ENCODE assay signal across 8 mouse cellular contexts in genomic region chr6:48646995-48647394, GRCm38 (mm10). TPM values are rescaled to one million over a fixed set of nuclear protein-coding genes. Genes with fewer than 3 reads are reported as not detected.
DNase-seq lines count a peak whose midpoint lies in the region; ATAC-seq and TF ChIP-seq lines count a peak whose summit lies in the region.

Gene Gimap8, plus strand, starts transcription at chr6:48647234.

- no peak within 1 kb of the TSS for H3K4me3 ChIP-seq in hindbrain, embryonic 13.5 days
- H3K4me3 ChIP-seq in hindbrain, embryonic 14.5 days (replicated peaks; ENCODE audit: low read length) = no peak within 1 kb of the TSS
- H3K4me3 ChIP-seq in lung, adult 2 months (replicated peaks; ENCODE audit: extremely low read depth, low read depth, low read length) = peak within 1 kb of the TSS; percentile 75

- no peak within 1 kb of the TSS for H3K9ac ChIP-seq in hindbrain, embryonic 13.5 days
- H3K9ac ChIP-seq in hindbrain, embryonic 14.5 days = no peak within 1 kb of the TSS

- no peak within 1 kb of the TSS for H3K27ac ChIP-seq in hindbrain, embryonic 13.5 days
- no peak within 1 kb of the TSS for H3K27ac ChIP-seq in hindbrain, embryonic 14.5 days

- peak; percentile 32; the same call in 1 of the 2 replicates for TF ChIP-seq CTCF in brain, embryonic 14.5 days (IDR thresholded peaks at IDR 0.05; ENCODE audit: borderline replicate concordance, extremely low read depth, insufficient read depth, insufficient read length)
- peak; percentile 80 for TF ChIP-seq CTCF in lung, adult 2 months (IDR thresholded peaks at IDR 0.05; ENCODE audit: insufficient read depth, low read length)

- 42% methylated on average over 3 of the region's 3 CpGs for WGBS in hindbrain, embryonic 13.5 days
- 47% methylated on average over 3 of the region's 3 CpGs for WGBS in hindbrain, embryonic 14.5 days
- WGBS in lung, adult 2 months = 15% methylated on average over 3 of the region's 3 CpGs

- no peaks in the 10 kb centered on the region for H3K27me3 ChIP-seq in hindbrain, embryonic 13.5 days
- no peaks in the 10 kb centered on the region for H3K27me3 ChIP-seq in hindbrain, embryonic 14.5 days (ENCODE audit: control insufficient read depth, insufficient read depth, low read length)

- DNase-seq in hindbrain, embryonic 14.5 days (ENCODE audit: low spot score) = no peak
- peak; percentile 34 for DNase-seq in brain, embryonic 14.5 days (ENCODE audit: low read depth)
- peak; percentile 34 for DNase-seq in lung, adult 2 months
- peak; percentile 65 to 76 for DNase-seq in spleen, postnatal 4 days (ENCODE audit: low spot score in 2 of 2)
- no peak for DNase-seq in layer of hippocampus, postnatal 36 days
- DNase-seq in adipocyte (ENCODE audit: low spot score) = no peak

- no peaks in the 10 kb centered on the region for H3K9me3 ChIP-seq in hindbrain, embryonic 13.5 days
- no peaks in the 10 kb centered on the region for H3K9me3 ChIP-seq in hindbrain, embryonic 14.5 days (ENCODE audit: control insufficient read depth, low read length)

- H3K4me2 ChIP-seq in hindbrain, embryonic 13.5 days = no peak within 1 kb of the TSS
- H3K4me2 ChIP-seq in hindbrain, embryonic 14.5 days (replicated peaks) = no peak within 1 kb of the TSS

- no peaks in the 10 kb centered on the region for H3K4me1 ChIP-seq in hindbrain, embryonic 13.5 days (replicated peaks)
- H3K4me1 ChIP-seq in hindbrain, embryonic 14.5 days (replicated peaks; ENCODE audit: control insufficient read depth, insufficient read depth, low read length) = no peaks in the 10 kb centered on the region
- no peaks in the 10 kb centered on the region for H3K4me1 ChIP-seq in lung, adult 2 months (ENCODE audit: control insufficient read depth, insufficient read depth, low read length)

- no peaks in the 10 kb centered on the region for H3K36me3 ChIP-seq in hindbrain, embryonic 13.5 days
- no peaks in the 10 kb centered on the region for H3K36me3 ChIP-seq in hindbrain, embryonic 14.5 days (replicated peaks; ENCODE audit: control insufficient read depth, insufficient read depth)

- ATAC-seq in hindbrain, embryonic 13.5 days (ENCODE audit: low FRiP score) = 0 out of 2 replicates have a peak, but pooled peaks have one; percentile 32
- no peak for ATAC-seq in hindbrain, embryonic 14.5 days (ENCODE audit: low FRiP score)
- ATAC-seq in hematopoietic stem cell, adult 5-6 weeks (replicated peaks in 1 of 2; ENCODE audit: insufficient read depth in 1 of 2, low FRiP score in 2 of 2, low TSS enrichment in 1 of 2, low read depth in 1 of 2, poor library complexity in 2 of 2, severe bottlenecking in 2 of 2) = peak; percentile 84 to 87

- TF ChIP-seq POLR2A in brain, embryonic 14.5 days (IDR thresholded peaks at IDR 0.05; ENCODE audit: borderline replicate concordance, extremely low read depth, insufficient read depth, insufficient read length, poor library complexity, severe bottlenecking) = no peak
- TF ChIP-seq POLR2A in lung, adult 2 months (IDR thresholded peaks at IDR 0.05; ENCODE audit: borderline replicate concordance, extremely low read depth, low read depth, low read length) = peak; percentile 23; the same call in 1 of the 2 replicates

RNA-seq across cellular contexts. Expression of gene Gimap8, which starts in this region (rescaled TPM):
- 0.47 and 0.85 TPM in 2 replicates for polyA plus RNA-seq in hindbrain, embryonic 13.5 days (2015; fragmentation: Nextera tagmentation; extraction: Ambion mirVana)
- polyA plus RNA-seq in hindbrain, embryonic 14.5 days (2014; fragmentation: Nextera tagmentation; extraction: Ambion mirVana) = 0.12 and 0.16 TPM in 2 replicates
- polyA plus RNA-seq in brain, embryonic 14.5 days (2012; rRNA removed) = 0.81 and 1.6 TPM in 2 replicates
- total RNA-seq in hematopoietic stem cell, adult 5-6 weeks (2017) = 52.3 and 68.2 TPM in 2 replicates
- polyA plus RNA-seq in lung, adult 2 months (2012; rRNA removed) = 11.4 and 15.2 TPM in 2 replicates
- total RNA-seq in layer of hippocampus, postnatal 36 days (2021) = 1 to 10 TPM in 1 of 2 experiments, under 1 TPM in 1; 0.52 to 1.1 TPM

Comparison
In these comparisons a context has a peak if more than half of its experiments do, and no peak if none do; other contexts are left out.
1. RNA of gene Gimap8 (total RNA-seq): 52.3 to 68.2 TPM in hematopoietic stem cell, adult 5-6 weeks; 0.52 to 1.1 TPM in layer of hippocampus, postnatal 36 days; every median in the first group is over 10 times any median in the second.
2. Peak in ATAC-seq in hindbrain, embryonic 13.5 days; RNA of the gene not detected or under 1 TPM.
3. DNase-seq: peak in brain, embryonic 14.5 days (single experiment), lung, adult 2 months (single experiment) and spleen, postnatal 4 days (2 of 2); none in hindbrain, embryonic 14.5 days (single experiment), layer of hippocampus, postnatal 36 days (0 of 2) and adipocyte (single experiment).